Mouse (Mus musculus) kidney, adult 9 months (tissue): Measurements from ENCODE around the gene Otogl.

Experiments
- DNase-seq: peaks from one replicate; pipeline ENCODE4 v3.0.0; 2022

Gene Otogl

DNA sequence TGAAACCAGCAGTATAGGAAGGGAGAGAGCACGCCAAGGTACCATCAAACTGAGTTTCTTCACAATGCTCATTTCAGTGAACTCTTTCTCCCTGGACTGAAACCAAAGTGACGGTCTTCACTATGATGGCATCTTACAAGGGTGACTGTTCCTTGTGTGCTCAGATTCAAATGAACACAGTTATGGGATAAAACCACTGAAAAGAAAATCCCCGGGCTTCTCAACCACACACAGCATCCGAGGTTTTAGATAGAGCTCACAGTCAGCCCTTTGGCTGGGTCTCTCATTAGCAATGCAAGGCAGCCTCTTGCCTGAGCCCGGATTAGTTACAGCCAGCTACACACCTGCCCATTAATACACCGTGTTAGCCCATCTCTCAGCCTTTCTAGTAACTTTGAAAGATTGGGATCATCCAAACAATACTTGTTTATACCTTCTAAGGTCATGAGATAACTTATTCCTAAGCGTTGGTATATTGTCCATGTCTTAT is at the start of gene Otogl:
Gene Otogl (minus strand): TSS at position 51 of the 490 bp plus-strand sequence.
- DNase-seq = no peak

DNA sequence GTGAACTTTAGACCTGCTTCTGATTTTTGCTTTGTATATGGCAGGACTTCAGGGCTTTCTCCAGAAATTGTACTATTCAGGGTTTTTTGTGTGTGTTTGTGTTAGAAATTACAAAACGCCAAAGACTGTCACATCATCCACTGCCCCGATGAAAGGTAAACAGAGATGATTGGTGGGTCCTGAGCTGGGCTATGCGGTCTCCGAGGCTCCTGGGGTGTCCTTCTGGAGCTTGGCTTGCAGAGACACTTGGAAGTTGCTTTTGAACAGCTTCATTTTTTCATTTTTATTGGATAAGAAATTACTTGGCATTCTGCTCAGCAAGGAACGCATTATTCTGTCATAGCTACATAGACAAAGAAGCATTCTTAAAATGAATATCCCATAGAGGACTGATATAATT is 44.7 kb upstream of the Otogl start:
- no peak for DNase-seq

DNA sequence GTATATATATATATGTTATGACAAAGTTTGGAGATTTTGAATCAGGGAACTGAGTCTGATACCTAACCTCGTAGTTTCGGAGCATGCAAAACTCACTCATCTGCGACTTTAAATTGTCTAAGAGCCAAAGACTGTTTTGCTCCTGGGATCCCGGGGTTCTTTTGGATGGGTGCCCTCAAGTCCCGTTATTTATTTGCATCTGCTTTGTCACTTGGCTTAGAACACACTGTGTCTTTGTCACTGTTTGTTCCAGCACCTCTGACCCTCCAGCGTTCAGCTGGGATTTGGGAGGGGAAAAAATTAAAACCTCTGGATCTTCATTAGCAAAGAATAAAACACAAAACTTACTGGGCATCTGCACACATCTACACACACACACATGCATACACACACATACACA is 42.5 kb upstream of the Otogl start:
- peak; percentile 34 for DNase-seq

DNA sequence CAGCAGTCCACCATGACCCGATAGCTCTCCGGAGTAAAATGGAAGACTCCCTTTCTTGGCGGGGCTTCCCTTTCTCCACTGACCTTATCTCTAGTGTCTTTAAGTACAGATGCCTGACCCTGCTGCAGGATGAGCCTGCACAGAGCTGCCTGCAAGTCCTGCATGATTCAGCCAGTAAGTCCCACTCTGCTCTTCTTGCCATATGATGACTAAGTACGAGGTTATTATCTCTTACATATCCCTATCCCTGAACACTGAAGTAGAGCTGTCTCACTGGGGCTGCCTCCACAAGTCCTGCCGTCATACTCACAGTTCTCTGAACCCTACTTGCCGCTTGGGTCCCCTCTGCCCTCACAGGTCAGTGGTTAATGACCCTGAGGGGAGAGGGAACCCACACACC is 39.7 kb upstream of the Otogl start:
- DNase-seq = no peak

DNA sequence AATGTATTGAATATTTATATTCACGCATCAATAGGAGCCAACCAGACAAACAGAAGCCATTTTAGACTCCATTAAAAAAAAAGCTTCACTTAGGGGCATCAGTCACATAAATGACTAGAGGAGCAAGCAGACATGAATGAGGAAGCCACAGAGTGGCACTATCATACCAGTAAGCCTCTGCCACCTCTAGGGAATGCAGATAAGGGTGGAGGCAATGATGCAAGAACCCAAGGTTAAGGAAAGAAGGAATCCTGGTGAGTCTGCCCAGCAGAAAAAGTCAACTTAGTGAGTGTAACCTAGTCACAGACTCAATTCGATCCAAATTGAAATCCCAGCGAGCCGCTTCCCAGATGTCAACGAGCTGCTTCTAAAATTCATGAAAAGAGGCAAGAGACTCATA is 38.0 kb upstream of the Otogl start:
- DNase-seq = no peak

DNA sequence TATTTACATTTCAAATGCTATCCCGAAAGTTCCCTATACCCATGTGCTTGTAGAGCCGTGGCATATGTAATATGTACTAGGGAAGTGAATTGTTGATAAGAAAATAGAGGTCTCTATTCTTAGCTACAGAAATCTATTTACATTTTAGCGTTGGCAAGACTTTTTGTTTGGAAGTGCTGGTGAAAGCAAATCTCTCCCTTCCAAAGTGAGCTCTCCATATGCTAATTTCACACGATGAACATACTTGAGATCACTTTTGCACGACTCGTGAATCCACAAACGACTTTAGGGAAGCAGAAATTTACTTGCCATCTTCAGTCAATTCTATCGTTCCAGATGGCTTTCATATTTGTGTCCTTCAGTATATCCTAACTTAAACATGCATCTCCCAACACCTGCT is 36.7 kb upstream of the Otogl start:
- DNase-seq = no peak

DNA sequence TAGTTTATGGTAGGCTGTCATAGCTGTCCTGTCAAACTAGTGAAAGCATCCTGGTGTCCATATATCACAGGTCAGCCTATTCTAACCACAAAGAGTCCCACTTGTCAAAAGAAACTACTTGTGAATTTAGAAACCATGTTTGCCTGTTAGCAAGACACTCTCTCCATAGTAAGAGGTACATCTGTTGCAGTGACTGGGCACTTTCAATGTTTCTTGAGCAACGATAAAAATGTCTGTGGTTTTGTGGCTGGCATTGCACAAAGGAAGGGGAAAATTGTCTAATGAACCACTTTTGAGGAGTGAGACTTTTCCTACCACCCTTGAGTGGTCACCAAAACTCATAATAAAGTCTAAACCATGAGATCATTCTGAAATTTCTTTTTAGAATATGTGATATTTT is 36.1 kb upstream of the Otogl start:
- DNase-seq = no peak

DNA sequence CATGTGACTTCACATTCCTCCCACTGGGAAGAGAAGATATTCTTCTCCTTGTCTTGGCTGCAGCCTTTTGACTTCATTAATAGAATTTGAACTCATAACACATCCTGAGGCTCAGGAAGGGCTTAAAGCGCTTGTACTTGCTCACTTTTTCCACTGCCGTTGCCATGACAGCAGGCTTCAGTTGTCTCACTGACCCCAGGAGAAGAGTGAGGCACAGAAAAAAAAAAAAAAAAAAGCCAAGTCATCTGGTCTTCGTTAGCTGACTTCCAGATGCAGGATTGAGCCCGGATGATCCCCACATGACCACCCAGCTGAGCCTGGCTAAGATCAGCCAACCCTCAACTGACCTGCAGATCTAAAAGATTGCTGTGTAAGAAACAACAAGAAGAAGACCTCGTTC is 34.4 kb upstream of the Otogl start:
- no peak for DNase-seq

DNA sequence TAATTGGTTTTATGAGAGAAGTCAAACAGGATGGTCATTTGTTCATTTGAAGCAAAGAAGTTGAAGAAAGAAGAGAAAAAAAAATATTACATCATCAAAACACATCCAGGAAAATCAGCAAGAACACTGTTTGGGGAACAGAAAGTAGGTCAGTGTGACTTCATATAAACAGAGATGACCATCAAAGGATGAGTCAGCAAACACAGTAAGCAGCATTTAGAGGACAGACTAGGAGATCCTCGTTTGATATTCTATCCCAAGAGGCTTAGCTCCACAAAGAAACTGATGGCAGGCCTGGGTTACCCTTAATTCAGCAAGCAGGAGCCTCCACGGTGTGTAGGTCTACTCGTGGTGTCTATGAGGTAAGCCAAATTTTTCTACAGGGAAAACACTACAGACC is 31.9 kb upstream of the Otogl start:
- no peak for DNase-seq

DNA sequence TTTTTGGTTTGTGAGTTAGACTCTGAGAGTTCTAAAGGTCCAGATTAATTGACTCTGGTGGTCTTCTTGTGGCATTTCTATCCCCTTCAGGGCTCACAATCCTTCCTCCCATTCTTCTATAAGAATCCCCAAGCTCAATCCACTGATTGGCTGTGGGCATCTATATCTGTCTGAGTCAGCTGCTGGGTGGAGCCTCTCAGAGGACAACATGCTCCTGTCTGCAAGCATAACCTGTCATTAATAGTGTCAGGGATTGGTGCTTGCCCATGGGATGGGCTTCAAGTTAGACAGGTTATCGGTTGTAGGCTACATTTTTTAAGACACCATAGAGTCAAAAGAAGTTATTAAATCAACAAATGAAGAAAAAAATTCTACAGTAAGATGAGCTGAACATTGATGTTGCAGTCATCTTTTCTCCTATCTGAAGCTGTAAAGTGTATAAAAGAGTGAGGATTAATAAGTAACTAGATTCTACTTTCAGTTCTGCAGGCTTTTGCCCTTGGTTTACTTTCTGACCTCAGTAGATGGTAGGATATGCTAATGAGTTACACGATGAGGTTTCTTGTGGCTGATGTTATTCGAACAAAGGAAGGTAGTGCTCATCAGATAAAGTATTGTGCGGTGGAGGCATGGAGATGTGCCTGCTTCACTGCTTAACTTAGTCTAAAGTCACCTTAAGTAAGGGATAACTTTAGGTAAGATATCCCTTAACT is 29.4 kb upstream of the Otogl start:
- peak; percentile 42 for DNase-seq

DNA sequence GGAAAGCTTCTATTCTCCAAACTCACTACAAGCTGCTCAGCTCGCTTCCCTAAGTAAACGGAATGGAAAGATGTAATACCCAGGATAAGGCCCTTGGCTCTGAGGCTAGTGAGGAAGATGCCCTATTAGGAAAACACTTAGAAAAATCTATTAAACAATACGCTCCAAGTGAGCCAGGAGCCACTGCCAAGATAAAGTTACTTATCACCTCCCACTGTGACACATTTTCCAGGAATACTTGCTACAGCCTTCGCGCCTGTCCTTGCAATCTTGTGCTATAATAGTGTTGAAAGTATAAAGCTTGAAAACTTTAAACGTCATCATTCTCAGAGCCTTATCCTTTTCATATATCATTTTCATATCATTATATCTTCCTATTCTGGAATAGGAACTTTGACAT is 28.4 kb upstream of the Otogl start:
- peak; percentile 26 for DNase-seq

DNA sequence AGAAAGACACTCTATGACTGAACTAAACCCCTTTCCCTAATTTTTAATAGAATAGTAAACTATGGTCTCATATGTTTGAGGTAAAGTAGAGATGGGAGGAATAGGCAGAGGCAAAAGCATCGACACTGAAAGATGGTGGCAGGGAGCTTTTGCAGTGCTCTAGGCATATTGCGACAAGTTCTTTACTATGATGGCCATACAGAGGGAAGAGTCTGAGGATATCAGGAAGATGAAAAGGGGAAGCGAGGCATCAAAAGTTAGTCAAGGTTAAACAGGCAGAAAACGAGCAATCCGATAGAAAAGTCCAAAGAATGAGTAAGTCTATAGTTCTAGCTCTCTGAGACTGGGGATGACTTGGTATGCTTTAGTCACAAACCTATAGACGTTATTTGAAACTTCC is 27.9 kb upstream of the Otogl start:
- DNase-seq = no peak

DNA sequence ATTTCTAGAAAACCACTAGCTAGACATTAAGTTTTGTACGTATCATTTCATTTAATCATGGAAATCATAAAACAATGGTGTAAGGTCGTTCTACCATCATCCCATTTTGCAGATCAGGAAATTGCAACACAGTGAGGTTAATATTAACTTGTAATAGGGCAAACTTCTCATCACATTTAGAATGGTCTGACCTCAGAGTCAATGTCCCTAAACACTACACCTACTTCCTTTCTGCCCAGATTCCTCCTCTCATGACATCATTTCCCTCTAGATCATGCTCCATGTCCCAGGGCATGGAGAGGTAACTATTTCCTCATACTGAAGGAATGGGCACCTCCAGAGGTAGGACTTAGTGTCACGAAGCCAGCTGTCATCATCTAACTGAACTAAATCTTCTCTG is 22.1 kb upstream of the Otogl start:
- no peak for DNase-seq

DNA sequence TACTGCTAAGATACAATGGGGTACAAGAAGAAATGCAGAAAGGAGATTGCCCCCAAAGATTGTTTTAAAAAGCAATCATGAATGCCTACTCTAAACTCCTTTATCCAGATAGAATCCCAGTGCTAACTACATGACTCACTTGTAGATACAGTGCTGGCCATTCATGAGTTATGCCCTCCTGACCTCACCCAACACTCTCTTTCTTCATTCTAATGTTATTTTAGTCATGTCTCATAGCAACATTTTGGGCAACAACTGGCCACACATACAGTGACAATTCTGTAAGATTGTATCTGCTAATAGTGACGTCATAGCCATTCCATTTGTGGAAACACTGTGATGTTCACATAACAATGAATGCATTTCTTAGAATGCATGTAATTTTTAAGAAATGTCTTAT is 21.6 kb upstream of the Otogl start:
- no peak for DNase-seq

DNA sequence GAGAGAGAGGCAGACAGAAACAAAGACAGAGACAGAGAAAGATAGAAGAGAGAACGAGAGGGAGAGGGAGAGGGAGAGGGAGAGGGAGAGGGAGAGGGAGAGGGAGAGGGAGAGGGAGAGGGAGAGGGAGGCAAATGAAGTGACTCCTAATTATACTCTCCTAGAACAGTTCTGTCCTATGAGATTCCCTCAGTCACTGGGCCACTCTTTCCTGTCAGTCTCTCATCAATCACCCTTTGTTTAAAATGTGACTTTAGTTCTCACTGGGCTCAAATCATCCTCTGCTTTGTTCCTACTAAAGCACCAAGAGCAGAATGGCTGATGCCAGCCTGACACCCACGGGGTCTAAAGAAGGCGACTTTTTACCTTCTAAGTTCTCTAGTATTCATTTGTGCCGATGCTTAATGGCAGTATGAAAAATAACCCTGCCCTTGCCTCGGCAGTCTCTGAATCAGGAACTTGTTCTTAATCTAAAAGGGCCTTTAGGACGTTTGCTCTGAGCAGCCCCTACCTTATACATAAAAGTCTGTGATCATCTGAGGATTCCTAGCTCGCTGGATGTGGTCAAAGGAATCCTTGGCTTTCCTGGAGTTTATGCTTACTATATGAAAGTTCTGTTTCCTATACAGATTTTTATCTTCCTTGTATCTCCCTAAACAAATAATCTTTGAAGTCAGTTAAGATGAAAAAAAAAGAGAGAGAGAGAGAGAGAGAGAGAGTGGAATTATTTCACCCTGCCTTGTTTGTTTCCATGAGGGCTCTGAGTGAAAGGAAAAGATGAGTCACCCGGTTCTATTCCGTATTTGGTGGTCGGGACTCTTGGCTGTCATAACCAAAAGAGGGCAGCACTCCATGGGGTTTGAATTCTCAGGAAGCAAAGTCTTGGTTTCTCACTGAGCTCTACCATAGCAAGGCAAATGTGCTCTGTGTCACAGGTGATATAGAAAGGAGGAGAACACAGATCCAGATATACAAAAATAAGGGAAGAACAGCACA is 20.2 kb upstream of the Otogl start:
- DNase-seq = peak; percentile 73

DNA sequence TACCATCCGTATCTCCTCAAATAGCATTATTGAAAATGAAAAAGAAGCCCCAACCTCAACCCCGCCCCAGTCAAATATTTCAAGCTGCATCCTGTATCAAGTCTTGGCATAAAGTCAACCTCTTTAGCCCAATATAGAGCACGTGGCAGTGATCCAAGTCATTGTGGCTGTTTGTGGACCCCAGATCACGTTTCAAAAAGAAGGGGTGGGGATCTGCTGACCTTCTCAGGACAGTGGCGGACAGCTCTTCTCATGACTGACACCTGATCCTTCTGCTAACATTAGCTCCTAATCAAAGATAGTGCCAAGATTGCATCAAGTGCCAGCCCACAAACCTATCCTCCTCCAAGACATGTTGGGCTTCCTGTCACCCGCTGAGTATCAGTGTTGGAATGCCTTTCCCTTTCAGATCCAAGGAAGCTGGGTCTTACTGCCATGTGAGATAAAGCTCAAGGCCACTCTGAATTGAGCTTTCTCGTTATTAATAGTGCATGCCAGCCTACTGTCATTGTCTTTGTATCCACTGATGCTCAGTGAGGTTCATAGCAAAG is 18.6 kb upstream of the Otogl start:
- peak; percentile 51 for DNase-seq

DNA sequence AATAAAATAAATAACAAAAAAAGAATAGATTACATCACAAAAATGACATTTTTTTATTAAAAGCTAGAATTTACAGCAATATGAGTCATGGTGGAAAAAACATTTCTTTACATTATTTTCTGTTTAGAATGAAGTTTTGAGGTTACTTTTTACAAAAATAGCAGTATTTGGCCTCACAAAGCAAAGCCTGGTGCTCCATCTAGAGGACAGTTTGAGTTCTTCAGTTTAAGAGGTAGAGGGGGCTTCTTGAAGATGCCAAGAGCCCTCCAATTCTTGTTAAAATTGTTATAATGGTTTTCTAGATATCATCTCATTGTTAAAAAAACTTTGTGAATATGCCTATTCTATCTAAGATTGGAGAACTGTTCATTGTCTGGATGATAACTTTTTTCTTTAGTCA is 13.4 kb upstream of the Otogl start:
- no peak for DNase-seq

DNA sequence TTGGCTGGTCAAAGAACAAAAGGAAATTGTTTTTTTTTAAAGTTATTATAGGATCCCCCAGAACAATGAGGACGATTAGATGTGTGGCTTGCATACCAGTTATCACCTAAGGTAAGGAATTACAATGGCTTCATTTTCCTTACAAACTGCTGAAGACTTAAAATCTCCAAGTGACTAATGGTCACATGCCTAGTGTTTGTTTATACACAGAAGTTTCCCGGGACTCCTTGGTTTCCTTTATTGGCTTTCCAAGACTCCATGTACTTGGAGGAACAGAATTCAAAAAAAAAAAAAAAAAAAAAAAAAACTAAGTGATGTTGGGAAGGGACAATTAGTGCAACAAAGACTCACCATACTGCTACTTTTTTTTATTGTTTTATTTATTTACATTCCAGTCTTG is 11.9 kb upstream of the Otogl start:
- DNase-seq = no peak

DNA sequence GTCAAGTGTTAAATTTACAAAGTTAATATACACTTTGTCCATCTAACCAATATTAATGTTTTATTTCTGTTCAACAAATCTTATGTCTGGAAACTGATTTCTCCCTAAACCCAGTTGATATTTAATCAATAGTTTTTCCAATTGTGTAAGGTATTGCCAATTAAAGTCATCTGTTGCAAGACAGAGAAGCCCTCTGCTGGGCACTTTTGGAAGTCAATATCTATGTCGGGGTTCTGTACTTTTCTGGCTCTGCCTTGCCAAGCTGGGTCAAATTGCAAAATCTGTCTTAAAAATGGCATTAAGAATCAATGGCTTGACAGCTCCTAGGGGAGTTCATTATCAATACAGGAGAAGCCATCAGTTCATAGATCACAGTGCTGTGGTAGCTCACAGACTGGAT is 10.8 kb upstream of the Otogl start:
- no peak for DNase-seq

DNA sequence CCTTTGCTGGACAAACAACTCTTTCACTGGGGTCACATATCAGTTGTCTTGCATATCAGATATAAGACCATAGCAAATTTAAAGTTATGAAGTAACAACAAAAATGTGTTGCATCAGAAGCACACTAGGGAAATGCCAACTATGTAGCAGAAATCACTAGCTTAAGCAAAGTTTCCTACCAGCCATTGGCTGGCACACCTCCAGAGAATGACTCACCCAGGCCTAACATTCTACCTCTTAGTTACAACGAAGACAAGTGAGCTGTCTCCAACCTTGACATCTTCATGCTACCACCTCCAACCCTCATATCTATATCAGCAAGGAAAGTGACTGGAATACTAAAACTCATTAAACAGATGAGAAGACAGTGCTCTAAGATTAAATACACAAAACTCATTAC is 9.6 kb upstream of the Otogl start:
- no peak for DNase-seq

DNA sequence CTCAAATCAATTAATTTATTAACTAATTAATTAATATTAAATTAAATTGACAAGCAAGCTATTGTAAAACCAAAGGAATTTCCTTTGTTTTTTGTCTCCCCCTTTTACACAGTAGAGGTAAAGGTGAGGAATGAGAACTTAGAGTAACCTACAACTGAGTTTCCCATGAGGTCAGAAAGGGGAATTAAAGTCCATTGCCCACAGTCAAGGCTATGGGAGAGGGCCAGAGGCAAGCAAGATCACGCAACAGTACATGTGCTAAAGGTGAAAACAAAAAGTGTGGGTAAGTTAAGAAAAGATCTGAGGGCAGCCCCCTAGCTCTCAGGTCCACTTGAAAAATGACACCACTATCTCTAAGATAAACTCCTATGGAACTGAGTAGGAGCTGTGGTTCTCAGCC is 9.2 kb upstream of the Otogl start:
- DNase-seq = no peak

DNA sequence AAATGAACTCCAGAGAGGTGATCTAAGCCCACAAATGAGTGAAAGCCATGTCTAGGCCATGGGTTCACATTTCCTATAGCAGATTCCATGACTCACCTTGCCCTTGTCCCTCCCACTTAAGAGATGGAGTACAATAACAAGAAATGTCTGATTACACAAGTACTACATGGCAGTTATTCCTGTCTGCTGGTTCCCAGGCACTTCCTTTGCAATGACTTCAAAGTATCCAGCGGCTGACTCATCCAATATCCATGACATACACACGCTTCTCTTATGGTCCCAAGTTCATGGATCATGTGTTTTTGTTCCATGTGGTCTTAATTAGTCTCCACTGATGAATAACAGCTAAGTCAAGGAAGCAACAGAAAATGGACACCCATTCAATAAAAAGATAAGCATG is 1.1 kb upstream of the Otogl start:
- no peak for DNase-seq

DNA sequence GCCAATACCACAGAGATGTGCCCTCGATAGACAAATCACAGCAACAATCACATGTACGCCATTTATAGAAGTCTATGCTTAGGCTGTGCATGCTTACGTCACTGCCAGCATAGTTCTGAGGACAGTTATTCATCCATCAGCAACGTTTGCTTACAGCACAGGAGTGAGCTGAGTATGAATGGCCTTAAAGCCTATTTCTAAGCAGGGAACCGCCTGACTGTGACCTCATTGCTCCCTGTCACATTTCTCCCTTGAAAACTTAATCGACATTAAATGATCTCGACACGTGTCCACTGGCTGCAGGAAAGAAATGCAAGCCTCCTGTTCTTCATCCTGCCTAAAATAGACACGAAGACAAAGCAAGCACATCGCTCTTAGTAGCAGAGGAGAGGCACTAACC is 5.5 kb downstream of the Otogl start:
- no peak for DNase-seq
